Mouse (Mus musculus): ENCODE results near the gene Tead3. TPM values are rescaled to one million over a fixed set of nuclear protein-coding genes. Genes with fewer than 3 reads are reported as not detected.

Gene Tead3
- polyA plus RNA-seq, 1 experiment from 2014 or later: 5.8 TPM

GRCm38 (mm10) chr17:28345271-28345721 lies 5.3 kb downstream of the Tead3 start:
- peak overlapping the region; percentile 54 for H3K4me2 ChIP-seq (replicated peaks; ENCODE audit: low read depth)
- H3K27me3 ChIP-seq (replicated peaks; ENCODE audit: control insufficient read depth, insufficient read depth, low read length): no peaks in the 10 kb centered on the region
- TF ChIP-seq CTCF (IDR thresholded peaks at IDR 0.05; ENCODE audit: low read depth): no peak
- H3K9ac ChIP-seq (ENCODE audit: low read depth, low read length): 0 out of 2 replicates have a peak overlapping the region, but pooled peaks have one; percentile 11
- peaks cover 25% of the 10 kb centered on the region for H3K4me1 ChIP-seq (replicated peaks; ENCODE audit: control insufficient read depth, insufficient read depth, low read length)
- peak overlapping the region; percentile 73 for H3K27ac ChIP-seq (ENCODE audit: low read depth, low read length)
- H3K4me3 ChIP-seq (ENCODE audit: low read depth, low read length): no peak overlapping the region
- ATAC-seq: no peak
- 14% methylated on average over 8 of the region's 8 CpGs for WGBS
- 0 out of 2 replicates have a peak, but pooled peaks cover 4% of the 10 kb centered on the region for H3K36me3 ChIP-seq (ENCODE audit: control insufficient read depth, insufficient read depth)
- H3K9me3 ChIP-seq (ENCODE audit: control insufficient read depth): no peaks in the 10 kb centered on the region

DNA sequence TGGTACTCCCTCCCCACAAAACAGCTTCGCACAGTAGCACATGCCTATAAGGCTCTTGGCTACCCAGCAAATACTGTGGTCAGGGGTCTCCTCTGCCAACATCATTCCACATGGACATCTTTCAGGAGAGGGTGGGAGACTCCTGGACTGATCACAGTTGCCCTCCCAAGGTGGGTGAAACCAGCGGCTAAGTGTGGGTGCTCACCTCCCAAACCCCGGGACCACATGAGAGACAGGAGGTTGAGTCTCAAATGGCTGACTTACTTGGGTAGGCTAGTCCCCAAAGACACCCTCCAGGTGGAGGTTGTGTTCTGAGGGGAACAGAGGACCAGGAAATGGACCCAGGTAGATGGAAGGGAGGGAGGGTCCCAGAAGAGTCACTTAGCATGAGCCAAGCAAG lies 5.9 kb downstream of the Tead3 start:
- Histone ChIP-seq H3K4me2 (replicated peaks; ENCODE audit: low read depth) (peak overlapping the region; percentile 54; the same call in 1 of the 2 replicates), H3K36me3 (ENCODE audit: control insufficient read depth, insufficient read depth) (0 out of 2 replicates have a peak, but pooled peaks cover 7% of the 10 kb centered on the region), H3K9me3 (ENCODE audit: control insufficient read depth) (no peaks in the 10 kb centered on the region), H3K4me3 (ENCODE audit: low read depth, low read length) (no peak overlapping the region), H3K27ac (ENCODE audit: low read depth, low read length) (peak overlapping the region; percentile 73; the same call in 1 of the 2 replicates), H3K27me3 (replicated peaks; ENCODE audit: control insufficient read depth, insufficient read depth, low read length) (no peaks in the 10 kb centered on the region), H3K9ac (ENCODE audit: low read depth, low read length) (no peak overlapping the region), H3K4me1 (replicated peaks; ENCODE audit: control insufficient read depth, insufficient read depth, low read length) (peaks cover 26% of the 10 kb centered on the region)
- TF ChIP-seq CTCF (IDR thresholded peaks at IDR 0.05; ENCODE audit: low read depth): no peak
- ATAC-seq: no peak
- 55% methylated on average over 3 of the region's 3 CpGs for WGBS

DNA sequence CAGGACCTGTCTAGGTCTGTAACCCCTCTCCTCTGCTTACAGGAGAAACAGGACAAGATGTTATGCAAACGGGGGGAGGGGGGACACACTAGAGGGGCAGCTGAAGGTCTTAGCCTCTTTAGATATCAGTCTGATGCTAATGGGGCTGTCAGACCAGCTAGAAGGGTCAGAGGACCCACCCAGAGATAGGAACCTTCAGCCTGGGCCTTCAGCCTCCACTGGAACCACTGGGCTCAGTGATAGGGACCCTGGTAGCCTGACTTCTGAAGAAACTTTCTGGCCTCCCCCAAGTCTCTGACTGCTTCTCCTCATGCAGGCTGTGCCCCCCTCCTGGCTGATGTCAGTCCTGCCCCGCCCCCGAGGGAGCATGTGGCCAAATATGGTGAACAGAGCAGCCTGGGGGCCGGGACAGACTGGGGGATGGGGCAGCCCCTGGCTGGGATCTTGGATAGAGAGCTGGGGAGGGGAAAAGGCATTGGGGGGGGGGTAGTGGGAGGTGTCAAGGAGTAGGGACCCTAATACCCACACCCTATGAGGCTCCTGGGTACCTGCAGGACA lies 6.5 kb downstream of the Tead3 start:
- no peak for ATAC-seq
- no peaks in the 10 kb centered on the region for H3K9me3 ChIP-seq (ENCODE audit: control insufficient read depth)
- 0 out of 2 replicates have a peak, but pooled peaks cover 7% of the 10 kb centered on the region for H3K36me3 ChIP-seq (ENCODE audit: control insufficient read depth, insufficient read depth)
- 40% methylated on average over 4 of the region's 4 CpGs for WGBS
- H3K4me1 ChIP-seq (replicated peaks; ENCODE audit: control insufficient read depth, insufficient read depth, low read length): peaks cover 26% of the 10 kb centered on the region
- no peaks in the 10 kb centered on the region for H3K27me3 ChIP-seq (replicated peaks; ENCODE audit: control insufficient read depth, insufficient read depth, low read length)
- no peak overlapping the region for H3K9ac ChIP-seq (ENCODE audit: low read depth, low read length)
- TF ChIP-seq CTCF (IDR thresholded peaks at IDR 0.05; ENCODE audit: low read depth): no peak
- 0 out of 2 replicates have a peak overlapping the region, but pooled peaks have one; percentile 73 for H3K27ac ChIP-seq (ENCODE audit: low read depth, low read length)
- no peak overlapping the region for H3K4me2 ChIP-seq (replicated peaks; ENCODE audit: low read depth)
- no peak overlapping the region for H3K4me3 ChIP-seq (ENCODE audit: low read depth, low read length)

DNA sequence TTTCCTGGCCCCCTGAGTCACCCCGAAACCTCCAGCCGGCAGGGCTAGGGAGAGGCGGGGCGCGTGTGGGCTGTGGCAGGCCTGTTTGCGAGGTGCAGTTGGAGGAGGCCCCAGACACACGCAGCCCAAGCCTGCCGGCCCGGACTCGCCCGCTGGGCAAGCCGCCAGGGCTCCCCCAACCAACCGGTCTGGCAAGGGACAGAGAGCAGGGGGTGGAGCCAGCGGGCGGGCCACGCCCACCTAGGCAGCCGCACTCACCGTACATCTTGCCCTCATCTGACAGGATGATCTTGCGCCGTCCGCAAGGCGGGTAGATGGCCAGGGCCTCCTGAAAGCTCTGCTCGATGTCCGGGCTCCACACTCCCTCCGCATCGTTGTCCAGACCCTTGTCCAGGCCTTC lies 9.5 kb downstream of the Tead3 start:
- H3K9me3 ChIP-seq (ENCODE audit: control insufficient read depth): no peaks in the 10 kb centered on the region
- no peak overlapping the region for H3K4me3 ChIP-seq (ENCODE audit: low read depth, low read length)
- H3K4me1 ChIP-seq (replicated peaks; ENCODE audit: control insufficient read depth, insufficient read depth, low read length): peaks cover 26% of the 10 kb centered on the region
- H3K27ac ChIP-seq (ENCODE audit: low read depth, low read length): peak overlapping the region; percentile 30; the same call in 1 of the 2 replicates
- WGBS: 2% methylated on average over 26 of the region's 26 CpGs
- H3K36me3 ChIP-seq (ENCODE audit: control insufficient read depth, insufficient read depth): peaks cover 29% of the 10 kb centered on the region; the same call in 1 of the 2 replicates
- peak overlapping the region; percentile 7; the same call in 1 of the 2 replicates for H3K9ac ChIP-seq (ENCODE audit: low read depth, low read length)
- ATAC-seq: peak; percentile 88
- peak overlapping the region; percentile 55 for H3K4me2 ChIP-seq (replicated peaks; ENCODE audit: low read depth)
- TF ChIP-seq CTCF (IDR thresholded peaks at IDR 0.05; ENCODE audit: low read depth): 0 out of 2 replicates have a peak, but pooled peaks have one; percentile 10
- H3K27me3 ChIP-seq (replicated peaks; ENCODE audit: control insufficient read depth, insufficient read depth, low read length): no peaks in the 10 kb centered on the region

DNA sequence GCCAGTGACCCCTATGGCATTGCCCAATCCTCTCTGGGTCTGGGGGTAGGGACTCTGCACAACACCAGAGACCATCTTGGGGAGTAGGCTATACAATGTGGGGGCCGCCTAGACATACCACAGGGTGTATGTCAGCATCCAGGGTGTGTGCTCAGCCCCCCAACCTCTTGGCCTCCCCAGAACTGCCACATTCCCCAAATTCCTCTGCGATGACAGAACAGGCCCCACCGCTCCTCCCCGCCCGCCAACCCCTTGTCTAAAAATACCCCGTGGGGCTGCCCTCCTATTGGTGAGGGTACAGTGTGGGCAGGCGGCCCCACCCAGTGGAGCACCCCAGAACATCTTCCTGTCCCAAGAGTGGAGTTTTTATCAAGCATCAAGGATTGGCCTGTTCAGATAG lies 10.0 kb downstream of the Tead3 start:
- Histone ChIP-seq H3K27me3 (replicated peaks; ENCODE audit: control insufficient read depth, insufficient read depth, low read length) (no peaks in the 10 kb centered on the region), H3K27ac (ENCODE audit: low read depth, low read length) (peak overlapping the region; percentile 21; the same call in 1 of the 2 replicates), H3K4me2 (replicated peaks; ENCODE audit: low read depth) (peak overlapping the region; percentile 55), H3K9ac (ENCODE audit: low read depth, low read length) (no peak overlapping the region; the same call in 1 of the 2 replicates), H3K4me1 (replicated peaks; ENCODE audit: control insufficient read depth, insufficient read depth, low read length) (peaks cover 21% of the 10 kb centered on the region), H3K4me3 (ENCODE audit: low read depth, low read length) (no peak overlapping the region), H3K9me3 (ENCODE audit: control insufficient read depth) (no peaks in the 10 kb centered on the region), H3K36me3 (ENCODE audit: control insufficient read depth, insufficient read depth) (peaks cover 33% of the 10 kb centered on the region; the same call in 1 of the 2 replicates)
- ATAC-seq: peak; percentile 11; the same call in 1 of the 2 replicates
- 56% methylated on average over 7 of the region's 7 CpGs for whole genome bisulfite sequencing
- TF ChIP-seq CTCF (IDR thresholded peaks at IDR 0.05; ENCODE audit: low read depth): no peak

DNA sequence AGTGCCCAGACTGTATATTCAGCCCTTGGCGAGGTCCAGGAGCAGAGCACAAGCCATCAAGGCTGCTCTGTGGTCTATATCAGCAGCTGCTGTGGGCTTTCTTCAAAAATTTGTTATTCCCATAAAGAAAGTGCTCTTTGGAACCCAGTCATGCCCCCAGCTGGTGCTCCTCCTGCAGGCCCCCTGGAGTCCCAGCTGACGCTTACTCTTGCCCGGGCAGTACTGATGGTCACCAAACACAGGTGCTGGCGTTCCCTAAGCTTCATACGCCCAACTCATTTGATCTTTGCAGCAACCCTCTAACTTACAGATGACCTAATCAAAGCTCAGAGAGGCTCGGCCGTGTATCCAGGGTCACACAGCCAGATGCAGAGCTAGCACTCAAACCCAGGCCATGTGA lies 13.1 kb downstream of the Tead3 start:
- no peak for ATAC-seq
- H3K9ac ChIP-seq (ENCODE audit: low read depth, low read length): no peak overlapping the region
- no peaks in the 10 kb centered on the region for H3K27me3 ChIP-seq (replicated peaks; ENCODE audit: control insufficient read depth, insufficient read depth, low read length)
- no peak overlapping the region for H3K4me2 ChIP-seq (replicated peaks; ENCODE audit: low read depth)
- WGBS: 91% methylated on average over 7 of the region's 7 CpGs
- peaks cover 58% of the 10 kb centered on the region; the same call in 1 of the 2 replicates for H3K36me3 ChIP-seq (ENCODE audit: control insufficient read depth, insufficient read depth)
- H3K9me3 ChIP-seq (ENCODE audit: control insufficient read depth): no peaks in the 10 kb centered on the region
- no peak for TF ChIP-seq CTCF (IDR thresholded peaks at IDR 0.05; ENCODE audit: low read depth)
- H3K4me3 ChIP-seq (ENCODE audit: low read depth, low read length): no peak overlapping the region
- H3K27ac ChIP-seq (ENCODE audit: low read depth, low read length): no peak overlapping the region
- H3K4me1 ChIP-seq (replicated peaks; ENCODE audit: control insufficient read depth, insufficient read depth, low read length): peaks cover 19% of the 10 kb centered on the region; the same call in 1 of the 2 replicates
